Mouse (Mus musculus) limb, embryonic 14.5 days (tissue): ENCODE measurements around the gene Dhrs7. TPM values are rescaled to one million over a fixed set of nuclear protein-coding genes. Genes with fewer than 3 reads are reported as not detected.

Experiments used
- ATAC-seq: fragments of 200-750 bp; cut with Nextera tagmentation; 2 replicates; pipeline ENCODE4 v1.8.0; 2017; ENCODE audit warnings: low read depth, moderate number of reproducible peaks, moderate TSS enrichment; ENCODE audit not compliant: low FRiP score
- DNase-seq: peaks from one replicate; pipeline ENCODE4 v3.0.0-alpha.2; 2015; ENCODE audit warnings: low spot score
- H3K27ac ChIP-seq: fragments of 300-500 bp; sonication (generic); replicated peaks from 2 replicates; pipeline ENCODE4 v1.5.1; 2014; ENCODE audit warnings: low read depth, mild to moderate bottlenecking, low read length, moderate library complexity, mixed read lengths
- H3K27me3 ChIP-seq: fragments of 300-500 bp; sonication (generic); 2 replicates; pipeline ENCODE4 v1.6.1; 2014; ENCODE audit warnings: low read length, mixed read lengths; ENCODE audit not compliant: control insufficient read depth, insufficient read depth
- H3K36me3 ChIP-seq: fragments of 300-500 bp; sonication (generic); 2 replicates; pipeline ENCODE4 v1.6.1; 2014; ENCODE audit warnings: mild to moderate bottlenecking, low read length, moderate library complexity, mixed read lengths; ENCODE audit not compliant: control insufficient read depth, insufficient read depth
- H3K4me1 ChIP-seq: fragments of 300-500 bp; sonication (generic); 2 replicates; pipeline ENCODE4 v1.6.1; 2014; ENCODE audit warnings: antibody characterized with exemption, low read length, mixed read lengths; ENCODE audit not compliant: control insufficient read depth, insufficient read depth
- H3K4me2 ChIP-seq: fragments of 300-500 bp; sonication (generic); replicated peaks from 2 replicates; pipeline ENCODE4 v1.6.1; 2014; ENCODE audit warnings: low read depth, mild to moderate bottlenecking, low read length, moderate library complexity; ENCODE audit not compliant: severe bottlenecking
- H3K4me3 ChIP-seq: fragments of 300-500 bp; sonication (generic); replicated peaks from 2 replicates; pipeline ENCODE4 v1.5.1; 2014; ENCODE audit warnings: low read length
- H3K9ac ChIP-seq: fragments of 300-500 bp; sonication (generic); 2 replicates; pipeline ENCODE4 v1.6.1; 2014; ENCODE audit warnings: mild to moderate bottlenecking, low read depth, low read length, moderate library complexity; ENCODE audit not compliant: severe bottlenecking
- H3K9me3 ChIP-seq: fragments of 300-500 bp; sonication (generic); 2 replicates; pipeline ENCODE4 v1.6.1; 2016; ENCODE audit warnings: low read length; ENCODE audit not compliant: control insufficient read depth
- POLR2A ChIP-seq: fragments of 200-500 bp; IDR thresholded peaks from 2 replicates; pipeline ENCODE4 v1.8.0; 2012; ENCODE audit warnings: inconsistent platforms, mild to moderate bottlenecking, moderate library complexity, borderline replicate concordance; ENCODE audit not compliant: insufficient read depth, insufficient read length; ENCODE audit errors: extremely low read depth
- WGBS: fragments of 180-500 bp; shearing (Covaris S2); extraction: QIAGEN DNeasy Blood & Tissue Kit; methylation state at CpG from one replicate; pipeline ENCODE4 v1.1.7; 2014; 5-methylcytosine and 5-hydroxymethylcytosine counted together
- polyA plus RNA-seq, 2 experiments: library from polyadenylated mRNA; depleted of rRNA in 1 of 2; stranded (reverse) in 1 of 2; unstranded in 1 of 2; fragments of >200 nt; fragmentation: Nextera tagmentation in 1 of 2; extraction: Ambion mirVana in 1 of 2; gene quantifications; 2 replicates each; pipeline versions ENCODE4 v1.2.1 to v1.2.3; 2012 to 2014

Dhrs7 gene
- polyA plus RNA-seq, 2 experiments: 18.6 to 38.6 TPM

DNA sequence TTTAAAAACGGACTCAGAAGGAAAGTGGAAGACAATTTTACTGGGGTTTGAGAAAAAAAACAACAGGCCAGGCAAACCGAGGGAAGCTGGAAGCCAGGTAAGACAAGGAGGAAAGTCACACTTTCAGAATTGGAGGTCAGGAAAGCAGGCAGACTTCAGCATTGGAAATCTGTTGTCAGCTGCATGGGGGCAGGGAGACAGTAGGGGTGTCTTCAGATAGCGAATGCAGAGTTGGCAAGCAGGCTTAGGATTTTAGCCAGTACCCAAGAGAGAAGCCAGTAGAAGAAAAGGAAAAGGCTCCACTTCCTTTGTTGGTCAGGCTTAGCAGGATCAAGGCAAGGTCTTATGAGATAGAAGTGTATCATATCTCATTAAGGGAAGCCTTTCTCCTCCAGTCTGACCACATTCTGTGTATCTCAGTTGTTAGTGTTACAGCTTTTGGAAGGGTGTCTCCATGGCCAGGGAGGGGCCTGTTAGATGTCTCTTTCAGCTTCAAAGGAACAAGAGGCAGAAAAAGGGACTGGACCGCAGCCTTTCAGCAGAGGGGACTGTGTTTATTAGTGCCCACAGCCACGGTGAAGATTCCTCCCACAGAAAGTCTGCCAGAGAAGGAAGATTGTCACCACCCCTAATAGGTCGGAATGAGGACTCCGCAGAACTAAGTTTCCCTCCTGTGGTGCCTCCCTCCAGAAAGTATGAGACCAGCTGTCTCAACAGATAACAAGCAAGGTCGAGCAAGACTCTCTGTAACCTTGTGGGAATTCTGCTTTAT lies 18.0 kb upstream of the Dhrs7 start:
- H3K4me2 ChIP-seq: no peak overlapping the region
- WGBS: 54% methylated on average over 8 of the region's 8 CpGs

GRCm38 (mm10) chr12:72681919-72682318 lies 17.2 kb upstream of the Dhrs7 start:
- Histone ChIP-seq H3K9ac (no peak overlapping the region), H3K4me3 (no peak overlapping the region), H3K27ac (no peak overlapping the region), H3K4me2 (no peak overlapping the region), H3K9me3 (no peaks in the 10 kb centered on the region), H3K36me3 (no peaks in the 10 kb centered on the region), H3K27me3 (no peaks in the 10 kb centered on the region), H3K4me1 (no peaks in the 10 kb centered on the region)
- no peak for TF ChIP-seq POLR2A
- DNase-seq: no peak
- no peak for ATAC-seq
- 96% methylated on average over 1 of the region's 1 CpGs for WGBS

More for the DNA sequence above, 18.0 kb upstream of the Dhrs7 start:
- H3K4me3 ChIP-seq: no peak overlapping the region
- H3K36me3 ChIP-seq: no peaks in the 10 kb centered on the region
- no peaks in the 10 kb centered on the region for H3K9me3 ChIP-seq
- no peak for DNase-seq
- TF ChIP-seq POLR2A: no peak
- H3K9ac ChIP-seq: no peak overlapping the region
- H3K27me3 ChIP-seq: no peaks in the 10 kb centered on the region
- no peaks in the 10 kb centered on the region for H3K4me1 ChIP-seq
- no peak for ATAC-seq
- no peak overlapping the region for H3K27ac ChIP-seq

- no peak for TF ChIP-seq POLR2A
- WGBS: 73% methylated on average over 3 of the region's 3 CpGs
- no peak overlapping the region for H3K9ac ChIP-seq
Observed at GRCm38 (mm10) chr12:72679635-72680034, 14.9 kb upstream of the Dhrs7 start.

GRCm38 (mm10) chr12:72674820-72675219 lies 10.1 kb upstream of the Dhrs7 start:
- no peak overlapping the region; the same call in 1 of the 2 replicates for H3K4me2 ChIP-seq
- WGBS: 67% methylated on average over 2 of the region's 2 CpGs
- no peaks in the 10 kb centered on the region for H3K9me3 ChIP-seq
- DNase-seq (no peak), ATAC-seq (no peak)
- no peak overlapping the region for H3K4me3 ChIP-seq
- H3K27me3 ChIP-seq: no peaks in the 10 kb centered on the region
- H3K9ac ChIP-seq: no peak overlapping the region
- no peak for TF ChIP-seq POLR2A
- H3K4me1 ChIP-seq: 0 out of 2 replicates have a peak, but pooled peaks cover 2% of the 10 kb centered on the region
- no peak overlapping the region for H3K27ac ChIP-seq
- H3K36me3 ChIP-seq: no peaks in the 10 kb centered on the region

More at GRCm38 (mm10) chr12:72679635-72680034, 14.9 kb upstream of the Dhrs7 start:
- no peak for ATAC-seq
- no peaks in the 10 kb centered on the region for H3K9me3 ChIP-seq
- H3K4me2 ChIP-seq: no peak overlapping the region
- no peaks in the 10 kb centered on the region for H3K36me3 ChIP-seq
- H3K4me3 ChIP-seq: no peak overlapping the region
- H3K27me3 ChIP-seq: no peaks in the 10 kb centered on the region
- H3K4me1 ChIP-seq: 0 out of 2 replicates have a peak, but pooled peaks cover 2% of the 10 kb centered on the region
- no peak overlapping the region for H3K27ac ChIP-seq
- DNase-seq: no peak

- no peak overlapping the region for H3K9ac ChIP-seq
- 0 out of 2 replicates have a peak, but pooled peaks cover 2% of the 10 kb centered on the region for H3K4me1 ChIP-seq
- no peaks in the 10 kb centered on the region for H3K9me3 ChIP-seq
- DNase-seq (no peak), ATAC-seq (no peak)
- WGBS: 70% methylated on average over 7 of the region's 7 CpGs
- no peak overlapping the region for H3K4me2 ChIP-seq
- no peak for TF ChIP-seq POLR2A
- H3K36me3 ChIP-seq: no peaks in the 10 kb centered on the region
- no peak overlapping the region for H3K4me3 ChIP-seq
- no peaks in the 10 kb centered on the region for H3K27me3 ChIP-seq
- no peak overlapping the region for H3K27ac ChIP-seq
Observed at GRCm38 (mm10) chr12:72674079-72674797, 9.5 kb upstream of the Dhrs7 start.
